Mouse (Mus musculus) embryo, embryonic 10 days (tissue): ENCODE data around the gene Pappa2.
A peak's percentile ranks its signal among the peaks of the same experiment; 100 is the strongest.

ENCODE experiments used
- DNase-seq: peaks from one replicate; pipeline ENCODE4 v3.0.0-alpha.2; 2015; ENCODE audit warnings: low spot score

The Pappa2 gene

DNA sequence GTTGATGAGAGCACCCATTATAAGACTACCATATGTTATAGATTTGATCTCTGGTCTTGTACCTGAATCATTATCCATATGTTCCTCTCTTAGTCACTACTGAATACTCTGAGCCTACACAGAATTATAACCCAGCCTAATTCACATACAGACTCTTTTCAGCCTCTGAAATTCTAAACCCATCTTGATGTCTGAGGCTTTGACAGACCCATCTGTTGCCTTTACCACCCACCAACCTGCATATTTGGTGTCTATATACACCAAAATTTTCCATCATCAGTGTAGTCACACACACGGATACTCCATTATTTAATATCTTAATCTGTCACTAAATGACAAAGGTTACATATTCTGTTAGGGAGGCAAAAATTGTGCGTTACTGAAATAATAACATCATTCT, 69.6 kb downstream of the Pappa2 start:
- no peak for DNase-seq

DNA sequence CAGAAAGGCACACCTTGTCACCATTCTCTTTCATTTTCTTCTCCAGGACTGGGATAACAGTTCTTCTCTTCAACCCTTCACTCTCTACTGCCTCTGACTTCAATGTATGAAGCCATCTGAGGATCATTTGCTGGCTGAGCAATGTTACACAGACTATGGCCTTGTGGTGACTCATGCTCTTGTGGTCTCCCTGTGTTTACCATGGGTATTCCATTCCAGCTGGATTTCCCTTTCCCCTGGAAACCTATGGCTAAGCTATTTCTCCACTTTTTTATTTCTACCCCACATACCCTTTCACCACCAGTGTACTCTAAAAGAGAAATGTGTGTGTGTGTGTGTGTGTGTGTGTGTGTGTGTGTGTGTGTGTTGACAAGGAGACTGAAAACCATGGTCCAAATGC, 83.0 kb downstream of the Pappa2 start:
- DNase-seq: no peak

DNA sequence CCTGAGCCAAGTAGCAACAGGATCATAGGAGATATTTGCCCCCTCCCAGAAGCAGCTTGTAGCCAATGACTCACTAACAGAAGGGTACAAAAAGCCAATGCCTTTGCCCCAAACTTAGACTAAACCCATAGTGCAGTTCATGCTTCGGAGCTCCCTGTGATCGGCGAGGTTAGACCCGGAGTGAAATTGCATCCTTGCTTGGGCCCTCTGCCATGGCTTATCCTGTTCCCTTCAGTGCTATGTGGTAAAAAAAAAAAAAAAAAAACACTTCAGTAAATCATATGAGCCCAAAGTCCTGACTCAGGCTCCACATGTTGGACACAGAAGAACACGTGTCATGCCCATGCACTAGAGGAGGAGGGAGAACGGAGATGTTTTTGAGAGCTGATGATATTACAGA, 85.8 kb downstream of the Pappa2 start:
- no peak for DNase-seq

DNA sequence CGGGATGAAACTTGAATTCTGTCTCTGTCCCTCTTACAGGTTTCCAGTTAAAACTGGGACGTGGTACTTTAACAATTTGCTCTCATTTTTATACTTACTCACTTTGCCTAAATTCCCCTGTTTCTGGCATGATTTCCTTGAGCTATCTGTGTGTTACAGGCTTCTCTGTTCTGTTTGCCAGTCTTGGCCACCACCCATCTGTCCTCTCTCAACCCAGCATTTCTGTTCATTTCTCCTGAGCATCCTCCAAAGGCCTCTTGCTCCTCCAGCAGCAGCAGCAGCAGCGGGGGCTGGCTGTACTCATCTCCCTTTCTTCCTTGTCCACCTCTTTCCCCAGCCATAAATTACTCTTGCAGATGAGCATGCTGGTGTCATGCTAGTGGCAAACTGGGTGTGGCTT, 104.8 kb downstream of the Pappa2 start:
- no peak for DNase-seq

DNA sequence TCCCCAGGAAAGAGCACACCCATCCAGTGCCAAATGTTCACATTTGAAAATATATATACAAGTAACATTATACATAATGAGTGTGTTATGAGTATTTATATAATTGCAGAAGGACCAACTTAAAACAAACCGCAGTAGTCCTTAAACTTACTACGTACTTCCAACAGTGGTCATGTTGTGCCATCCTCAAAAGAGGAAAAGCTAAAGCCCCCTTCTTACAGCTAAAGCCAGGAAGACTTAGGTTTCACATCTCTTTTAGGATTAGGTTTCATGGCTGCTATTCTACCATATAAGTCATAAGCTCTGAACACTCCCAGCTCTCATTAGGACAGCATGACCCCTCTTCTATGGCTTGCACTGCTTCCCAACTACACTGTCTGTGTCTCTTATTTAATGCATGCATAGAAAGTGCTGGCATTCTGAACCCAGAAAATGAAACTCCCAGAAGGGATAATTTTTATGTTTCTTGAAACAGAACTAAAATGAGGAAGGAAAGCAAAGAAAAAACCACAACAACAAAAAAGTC, 105.7 kb downstream of the Pappa2 start:
- DNase-seq: no peak

DNA sequence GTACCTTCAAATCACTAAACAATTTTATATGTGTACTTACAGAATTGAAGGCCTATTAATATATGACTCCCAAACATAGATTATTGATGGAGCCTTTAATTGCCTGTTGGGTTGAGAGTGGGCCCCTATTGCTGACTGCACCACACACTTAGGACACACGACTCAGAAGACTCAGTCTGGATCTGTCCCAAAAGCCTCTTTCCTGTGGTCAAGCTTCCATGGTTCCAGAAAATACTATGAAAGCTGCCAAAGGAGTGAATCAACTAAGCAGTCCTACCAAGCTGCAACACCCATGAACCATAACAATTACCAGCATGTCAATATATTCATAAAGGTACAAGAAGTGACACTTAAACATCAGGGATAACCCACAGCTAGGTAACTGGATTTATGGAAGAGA, 106.7 kb downstream of the Pappa2 start:
- no peak for DNase-seq

DNA sequence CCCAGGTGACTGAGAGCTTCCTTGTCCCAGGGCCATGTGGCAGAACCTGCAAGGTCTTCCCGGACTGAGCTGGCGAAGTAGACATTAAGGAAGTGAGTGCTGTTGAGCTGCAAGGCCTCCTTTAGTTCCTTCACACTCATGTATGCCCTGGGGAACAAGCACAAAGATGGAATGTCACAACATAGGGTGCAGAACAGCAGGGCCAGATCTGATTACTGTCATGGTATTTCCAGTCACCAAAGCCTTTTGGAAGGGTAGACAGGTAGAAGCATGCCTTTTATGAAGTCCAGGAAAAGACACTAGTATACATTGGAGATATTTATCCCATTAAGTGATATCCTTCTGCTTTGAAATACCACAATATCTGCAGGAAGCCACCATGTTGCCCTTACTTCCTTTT, 108.9 kb downstream of the Pappa2 start:
- DNase-seq: no peak

DNA sequence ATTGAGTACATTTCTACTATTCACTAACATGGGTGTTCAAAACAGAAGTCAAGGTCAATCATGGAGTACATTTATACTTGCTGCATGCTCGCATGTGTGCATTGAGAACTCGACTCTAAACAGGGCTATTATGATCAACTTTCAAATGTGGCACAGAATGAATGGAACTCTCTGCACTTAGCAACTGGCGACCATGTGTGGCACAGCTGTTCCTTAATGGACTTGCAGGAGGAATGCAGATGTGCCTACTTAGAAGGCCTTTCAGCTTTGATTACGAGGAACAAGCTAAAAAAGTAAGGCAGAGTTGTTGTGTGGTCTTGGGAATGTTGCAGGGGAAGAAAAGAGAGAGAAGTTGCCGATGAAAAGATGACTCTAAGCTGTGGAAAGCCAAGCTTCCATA, 120.1 kb downstream of the Pappa2 start:
- peak; percentile 39 for DNase-seq

DNA sequence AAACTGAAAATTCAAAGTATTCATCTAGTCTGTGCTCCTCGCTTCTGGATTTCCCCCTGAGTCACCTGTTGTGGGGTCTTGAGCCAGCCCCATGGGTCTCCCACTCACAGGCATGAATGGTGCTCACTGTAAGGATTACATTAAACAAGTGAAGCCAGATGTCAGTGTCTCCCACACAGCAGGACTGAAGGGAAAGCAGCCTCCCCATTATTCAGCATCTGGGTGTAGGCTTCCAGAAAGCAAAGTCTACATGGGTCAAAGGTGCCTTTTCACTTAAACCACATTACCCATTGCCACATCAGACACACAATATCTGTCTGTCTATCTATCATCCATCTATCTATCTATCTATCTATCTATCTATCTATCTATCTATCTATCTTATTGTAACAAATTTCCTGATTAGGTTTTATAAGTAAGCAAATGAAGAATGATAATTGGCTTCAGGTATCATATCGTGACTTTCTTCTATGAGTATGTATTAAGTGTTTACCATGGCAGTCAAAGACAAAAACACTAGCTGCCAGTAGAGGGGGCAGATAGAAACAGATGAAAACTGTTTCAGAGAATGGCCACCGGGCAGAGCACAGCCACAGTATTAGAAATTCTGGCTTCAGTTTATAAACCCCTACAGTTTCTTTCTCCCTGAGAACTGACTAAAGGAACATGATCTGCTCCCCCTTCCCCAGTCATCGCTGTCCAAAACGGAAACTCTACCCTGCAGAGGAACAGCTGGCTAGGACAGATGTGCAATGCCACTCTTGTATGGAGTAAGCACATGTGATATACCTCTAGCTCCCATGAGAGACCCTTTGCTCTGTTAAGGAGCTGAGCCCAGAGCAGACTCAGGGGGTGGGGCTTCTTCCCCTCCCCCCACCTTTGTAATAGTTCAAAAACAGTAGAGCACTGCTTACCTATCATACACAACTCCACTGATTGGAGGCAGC, 126.1 kb downstream of the Pappa2 start:
- peak; percentile 10 for DNase-seq

DNA sequence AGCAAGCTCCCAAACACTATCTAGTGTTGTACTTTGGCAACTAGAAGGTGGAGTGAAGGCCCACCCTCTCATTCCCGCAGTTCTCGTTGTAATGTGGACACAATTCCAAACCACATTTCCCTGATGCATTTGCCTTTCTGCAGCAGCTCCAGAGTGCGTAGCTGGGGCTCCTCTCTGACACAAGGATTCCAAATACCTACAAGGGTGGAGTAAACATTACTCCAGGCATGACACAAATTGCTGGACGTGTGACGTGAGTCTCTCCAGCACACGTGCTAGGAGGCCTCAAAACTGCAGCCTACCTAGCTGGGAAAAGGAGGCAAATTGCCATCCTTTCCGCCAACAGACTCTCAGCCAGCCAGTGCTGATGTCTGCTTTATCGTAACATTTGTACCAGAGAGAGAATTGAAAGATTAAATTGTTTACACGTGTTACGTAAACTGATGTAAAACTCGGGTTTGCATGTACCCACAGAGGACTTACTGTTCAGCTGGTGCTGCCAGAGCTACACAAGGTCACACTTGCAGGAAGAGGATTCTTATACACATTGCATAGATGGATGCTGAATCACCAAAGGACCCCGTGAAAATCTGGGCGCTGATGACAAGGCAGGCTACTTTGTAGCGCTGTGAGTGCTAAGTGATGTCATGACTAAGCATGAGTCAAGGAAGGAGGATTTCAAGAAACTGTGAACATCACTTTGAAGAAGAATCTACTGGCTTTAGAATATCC, 127.3 kb downstream of the Pappa2 start:
- DNase-seq: no peak

DNA sequence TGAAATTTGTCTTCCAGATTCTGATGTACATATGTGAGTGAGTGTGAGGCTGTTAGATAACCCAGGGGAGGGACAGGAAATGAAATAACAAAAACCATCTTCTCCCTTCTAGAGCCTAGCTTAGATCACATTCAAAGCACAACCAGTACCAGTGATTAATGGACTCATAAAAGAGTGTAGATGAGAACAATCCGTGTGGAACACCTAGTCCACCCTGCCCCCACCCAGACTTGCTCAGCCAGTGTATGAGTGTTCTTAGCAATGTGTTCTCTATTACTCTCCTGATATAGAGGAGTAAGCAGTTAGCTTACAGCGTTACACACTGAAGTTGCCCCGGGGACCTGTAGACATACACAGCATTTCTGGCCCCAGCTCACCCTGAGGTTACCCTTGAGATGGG, 129.8 kb downstream of the Pappa2 start:
- DNase-seq: peak; percentile 4

DNA sequence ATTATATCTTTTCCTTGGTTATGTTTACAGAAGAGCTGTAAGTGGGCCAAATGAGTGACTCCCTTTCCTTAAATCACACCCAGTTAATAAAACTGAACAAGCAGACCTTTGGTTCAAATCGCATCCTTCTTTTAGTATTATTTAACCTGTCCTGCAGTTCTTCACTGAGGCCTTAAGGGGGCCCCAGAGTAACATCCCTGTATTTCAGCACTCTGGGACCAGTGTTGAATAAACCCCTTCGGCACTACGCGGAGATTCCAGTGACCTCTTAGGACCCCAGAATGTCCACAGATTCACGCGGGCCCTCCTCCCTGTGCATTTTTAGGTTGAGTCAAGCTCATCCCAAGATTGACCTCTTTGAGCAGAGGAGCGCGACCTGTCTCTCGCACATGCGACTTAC, 135.7 kb downstream of the Pappa2 start:
- DNase-seq: peak; percentile 39

DNA sequence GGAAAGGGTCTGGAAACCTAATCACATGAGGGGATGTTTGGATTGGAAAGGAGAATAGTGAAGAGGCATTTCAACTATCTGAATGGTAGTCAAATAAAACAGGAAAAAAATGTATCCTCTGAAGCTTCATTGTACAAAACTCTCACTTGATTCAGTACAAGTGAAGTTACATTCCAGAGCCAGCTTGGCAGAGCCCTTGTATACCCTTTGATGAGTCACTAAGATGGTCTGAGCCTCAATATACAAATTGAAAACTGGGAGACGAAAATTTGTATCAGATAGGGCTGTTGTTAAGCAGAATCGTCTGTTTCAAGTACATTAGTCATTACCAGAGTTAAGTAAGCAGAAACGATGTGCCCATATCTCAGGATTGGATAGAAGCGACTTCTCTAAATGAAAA, 143.1 kb downstream of the Pappa2 start:
- DNase-seq: no peak

DNA sequence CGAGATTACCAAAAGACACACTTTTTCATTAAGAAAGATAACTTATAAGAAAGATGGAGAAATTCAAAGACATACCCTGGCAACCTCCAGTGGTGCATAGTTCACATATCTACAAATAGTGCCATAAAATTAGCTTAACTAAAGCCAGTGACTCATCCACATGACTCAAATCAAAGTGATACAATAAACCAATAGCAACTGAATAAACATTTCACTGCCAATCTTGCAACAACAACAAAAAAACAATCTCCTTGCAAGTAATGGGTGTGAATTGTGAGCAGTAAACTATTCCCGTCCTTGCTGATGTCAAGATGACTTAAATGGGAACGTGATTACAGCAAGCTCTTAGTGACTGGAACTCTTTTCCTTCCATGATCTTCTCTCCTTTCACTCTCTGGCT, 150.1 kb downstream of the Pappa2 start:
- no peak for DNase-seq

DNA sequence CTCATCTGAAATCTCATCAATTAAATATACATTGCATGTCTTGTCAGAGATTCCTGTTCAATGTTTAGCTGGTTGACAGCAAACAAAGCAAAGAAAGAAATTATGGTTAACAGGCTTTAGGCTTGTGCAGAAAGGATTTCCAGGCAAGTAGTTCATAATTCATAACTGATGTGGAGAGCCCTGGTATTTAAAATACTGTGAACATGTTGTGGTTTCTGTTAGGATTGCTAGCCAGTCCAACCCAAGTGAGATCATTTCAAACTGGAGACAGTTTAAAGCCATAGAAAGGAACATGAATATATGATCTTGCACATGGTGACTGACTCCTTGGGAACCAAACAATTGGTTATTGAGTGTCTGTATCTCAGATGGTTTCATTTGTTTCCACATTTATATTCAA, 152.4 kb downstream of the Pappa2 start:
- no peak for DNase-seq

DNA sequence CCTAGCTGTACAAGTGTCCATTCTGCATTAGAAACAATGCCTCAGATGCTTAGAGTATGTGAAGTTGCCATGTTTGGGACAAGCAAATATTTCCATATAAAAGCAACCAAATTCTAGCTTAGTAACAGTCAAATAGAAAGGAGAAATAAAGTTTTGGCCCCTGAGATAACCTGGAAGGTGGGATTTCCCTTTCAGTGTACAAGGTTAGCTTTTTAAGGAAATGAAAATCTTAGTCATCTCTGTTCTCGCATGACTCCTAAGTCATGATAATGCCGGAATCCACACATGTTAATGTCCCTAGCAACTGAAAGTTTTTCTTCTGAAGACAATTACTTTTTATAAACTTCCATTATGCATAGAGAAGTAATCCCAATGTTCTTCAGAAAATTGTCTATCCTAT, 160.6 kb downstream of the Pappa2 start:
- no peak for DNase-seq

DNA sequence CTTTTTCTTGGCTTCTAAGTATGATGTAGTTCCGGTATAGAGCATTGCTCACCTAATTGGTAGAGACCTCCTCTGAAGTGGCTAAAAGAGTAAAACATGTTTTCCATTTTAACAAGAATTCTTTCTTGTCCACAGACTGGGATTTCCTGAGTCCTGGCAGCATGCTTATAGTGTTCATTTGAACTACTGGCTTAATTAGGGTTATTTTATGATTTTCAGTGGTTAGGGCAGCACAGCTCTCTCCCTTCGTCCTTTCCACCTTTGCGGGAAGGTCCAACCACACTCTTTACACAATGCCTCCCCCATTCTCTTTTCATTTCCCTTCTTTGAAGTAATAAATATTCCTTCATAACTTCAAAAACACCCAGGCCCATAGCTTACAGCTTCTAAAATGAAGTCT, 163.8 kb downstream of the Pappa2 start:
- DNase-seq: no peak

DNA sequence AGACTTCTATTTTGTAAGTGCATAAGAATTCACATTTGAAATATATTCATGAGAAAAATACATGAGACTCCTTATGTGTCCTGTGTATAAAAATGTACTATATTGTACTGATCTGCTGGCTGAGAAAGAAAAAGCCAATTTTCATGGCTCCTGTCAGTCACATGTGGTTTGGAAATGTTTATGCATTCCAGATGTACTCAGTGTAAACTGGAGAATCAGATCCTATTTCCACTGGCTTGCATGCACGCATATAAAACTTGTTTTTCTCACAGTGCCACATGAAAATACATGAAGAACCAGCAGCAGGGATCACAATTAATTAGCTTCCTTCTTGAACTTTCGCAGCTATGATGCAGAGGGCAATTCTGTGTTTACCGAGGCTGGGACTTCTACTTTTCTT, 168.4 kb downstream of the Pappa2 start:
- DNase-seq: no peak

DNA sequence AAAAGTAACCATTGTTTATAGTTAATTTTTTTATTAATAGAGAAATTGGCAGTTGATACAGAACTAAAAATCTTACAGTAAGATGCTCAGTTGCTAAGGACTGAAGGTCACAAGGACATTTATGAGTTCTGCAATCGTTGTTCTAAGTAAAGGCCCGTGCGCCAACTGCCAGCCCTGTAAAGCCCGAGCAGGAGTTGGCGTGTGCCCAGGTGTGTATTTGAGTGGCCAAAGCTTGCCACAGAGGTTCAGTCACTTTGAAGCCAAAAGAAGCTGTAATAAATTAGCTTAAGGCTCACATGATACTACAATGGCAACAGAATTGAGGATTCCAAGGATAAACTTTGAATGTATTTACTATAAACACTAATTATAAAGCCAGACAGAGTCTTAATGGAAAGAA, 204.8 kb downstream of the Pappa2 start:
- DNase-seq: no peak

DNA sequence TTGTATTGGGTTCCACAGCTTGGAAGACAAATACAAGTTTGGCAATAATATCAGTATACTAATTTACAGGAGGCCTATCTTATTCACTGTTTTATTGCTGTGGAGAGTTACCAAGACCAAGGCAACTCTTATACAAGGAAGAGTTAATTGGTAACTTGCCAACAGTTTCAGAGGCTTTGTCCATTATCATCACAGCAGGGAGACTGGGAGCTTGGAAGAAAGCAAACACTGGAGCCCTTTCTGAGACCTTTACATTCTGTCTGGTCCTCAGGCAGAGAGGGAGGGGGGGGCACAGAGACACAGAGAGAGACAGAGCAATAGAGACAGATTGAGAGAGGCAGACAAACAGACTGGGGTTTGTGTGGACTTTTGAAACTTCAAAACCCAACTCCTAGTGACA, 207.2 kb downstream of the Pappa2 start:
- no peak for DNase-seq

DNA sequence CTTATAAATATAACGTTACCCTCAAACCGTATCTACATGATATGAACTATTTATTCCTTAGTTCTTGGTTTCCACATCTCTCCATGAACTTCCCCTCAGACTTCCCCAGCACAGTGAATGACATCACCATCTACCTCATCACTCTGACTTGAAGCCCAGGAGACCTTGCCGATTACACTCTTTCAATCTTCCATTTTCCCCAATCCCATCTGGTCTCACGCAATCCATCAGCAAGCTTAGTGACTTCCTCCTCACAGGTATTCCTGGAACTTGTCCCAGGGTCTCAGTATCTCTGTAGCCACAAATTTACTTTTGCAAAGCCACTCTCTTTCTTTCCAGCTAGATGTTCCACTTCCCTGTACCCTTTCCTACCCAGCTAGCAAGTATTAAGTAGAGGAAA, 209.5 kb downstream of the Pappa2 start:
- DNase-seq: no peak

DNA sequence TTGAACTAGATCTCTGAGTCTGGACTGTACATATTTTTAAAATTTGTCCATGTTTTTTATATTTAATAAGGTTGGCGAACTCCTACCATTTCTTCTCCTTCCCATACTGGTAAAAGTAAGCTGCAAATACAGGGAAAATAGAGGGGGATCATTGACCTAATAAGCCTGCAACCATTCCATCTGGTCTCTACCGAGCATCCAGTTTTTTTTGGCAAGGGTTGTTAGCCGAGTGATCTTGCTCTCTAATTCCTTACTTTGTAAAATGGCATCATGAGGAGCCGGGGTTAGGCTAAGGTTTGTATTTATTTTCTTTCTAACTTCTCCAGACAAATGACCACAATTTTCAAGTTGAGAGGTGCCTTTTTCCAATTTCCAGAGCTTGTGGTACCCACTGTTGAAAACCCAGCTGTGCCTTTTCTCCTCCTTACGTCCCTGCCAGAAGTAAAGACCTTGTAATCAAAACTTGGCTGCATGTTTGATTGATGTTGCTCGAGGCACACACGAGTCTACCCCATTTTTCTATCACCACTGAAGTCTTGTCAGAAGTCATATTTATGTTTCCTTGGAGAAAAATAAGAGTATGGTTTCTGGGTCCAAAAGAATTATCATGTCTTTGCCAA, 210.1 kb downstream of the Pappa2 start:
- DNase-seq: no peak

DNA sequence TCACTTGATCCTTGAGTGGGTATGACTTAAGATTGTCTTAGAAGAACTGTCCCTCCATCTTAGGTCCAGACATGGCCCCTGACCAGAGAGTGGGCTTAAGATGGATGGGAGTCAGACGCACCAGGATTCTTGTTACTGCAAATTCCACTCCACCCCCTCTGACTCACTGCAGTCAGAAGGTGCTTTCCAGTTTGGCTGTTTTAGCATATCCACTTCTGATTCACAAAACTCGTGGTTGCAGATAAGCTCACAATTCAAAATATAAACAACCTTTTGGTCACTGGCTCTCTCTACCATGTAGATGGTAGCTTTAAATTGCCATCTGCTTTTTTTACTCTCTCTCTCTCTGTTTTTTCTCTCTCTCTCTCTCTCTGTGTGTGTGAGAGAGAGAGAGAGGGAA, 214.4 kb downstream of the Pappa2 start:
- no peak for DNase-seq
